Mouse (Mus musculus) urinary bladder, postnatal 25 days (tissue): Measurements from ENCODE around the gene Dhdds.
"Not testable (repeated sequence)": the region's sequence is repeated elsewhere in the genome, so short reads cannot be mapped to it uniquely, and the experiment has no call there.

Experiments
- DNase-seq: peaks from one replicate; pipeline ENCODE4 v3.0.0; 2022; ENCODE audit warnings: low spot score

Dhdds gene

DNA sequence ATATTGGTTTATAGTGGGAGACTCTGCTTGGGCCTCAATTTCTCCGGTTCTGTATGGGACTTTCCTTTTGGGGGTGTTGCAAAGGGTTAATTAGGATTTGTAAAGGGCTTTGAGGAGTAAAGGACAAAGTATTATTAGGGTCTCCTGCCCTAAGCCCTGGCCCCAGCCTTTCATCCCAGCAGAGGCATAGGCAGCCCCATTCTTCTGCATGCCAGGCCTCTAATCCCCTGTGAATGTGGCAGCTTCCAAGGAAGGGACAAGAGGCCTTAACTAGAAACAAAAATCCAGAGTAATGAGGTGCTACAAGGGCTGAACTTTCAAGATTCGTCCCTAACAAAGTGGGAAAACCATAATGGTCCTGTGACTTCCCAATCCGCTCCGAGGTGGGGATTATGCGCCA lies 2.2 kb upstream of the Dhdds start:
- no peak for DNase-seq

GRCm38 (mm10) chr4:134002246-134002645 lies 1.5 kb upstream of the Dhdds start:
- DNase-seq = no peak

DNA sequence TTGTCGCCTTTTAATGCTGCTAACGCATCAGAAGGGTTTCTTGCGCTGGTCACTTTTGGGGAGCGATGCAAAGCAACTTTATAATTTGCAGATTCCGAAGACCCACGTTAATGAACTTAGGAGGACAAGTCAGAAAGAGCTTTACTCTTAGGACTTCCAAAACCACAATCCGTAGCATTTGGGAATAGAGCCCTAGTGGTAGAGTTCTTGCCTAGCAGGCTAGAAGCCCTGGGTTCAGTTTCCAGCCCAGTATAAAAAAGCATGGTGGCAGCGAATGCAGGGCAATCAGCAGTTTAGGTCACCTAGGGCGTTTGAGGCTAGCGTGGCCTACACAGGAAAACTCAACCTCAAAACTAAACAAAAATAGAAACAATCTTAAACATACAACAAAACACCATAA lies 992 bp upstream of the Dhdds start:
- DNase-seq = no peak

GRCm38 (mm10) chr4:133994697-133995096 lies 6.0 kb downstream of the Dhdds start:
- no peak for DNase-seq

DNA sequence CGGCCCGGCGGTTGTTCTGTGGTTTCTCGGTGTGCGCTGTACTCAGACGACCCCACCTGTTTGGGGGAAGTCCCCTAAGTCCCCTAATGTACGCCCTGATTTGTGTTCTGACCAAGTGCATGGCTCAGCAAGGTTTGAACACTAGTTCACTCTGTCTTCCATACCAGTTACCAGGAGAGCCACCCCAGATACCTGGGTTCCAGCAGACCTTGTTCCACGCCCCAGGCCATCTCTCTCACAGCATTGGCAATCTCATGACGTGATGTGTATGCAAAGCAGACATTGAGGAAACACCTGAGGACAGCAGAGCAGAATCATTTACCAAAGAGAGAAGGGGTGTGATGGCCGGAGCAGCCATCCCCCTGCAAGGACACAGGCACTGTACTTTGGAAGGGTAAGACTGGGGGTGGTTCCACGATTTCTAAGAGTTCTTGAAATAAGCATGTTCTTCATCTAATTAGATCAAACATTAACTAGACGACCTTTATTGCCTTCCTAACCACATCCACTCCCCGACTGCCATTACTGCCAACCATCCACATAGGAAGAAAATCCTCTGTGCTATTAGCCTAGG lies 9.5 kb downstream of the Dhdds start:
- DNase-seq = no peak

GRCm38 (mm10) chr4:133990035-133990434 lies 10.7 kb downstream of the Dhdds start:
- DNase-seq = no peak

- not testable (repeated sequence) for DNase-seq
These were observed 12.4 kb downstream of the Dhdds start for GRCm38 (mm10) chr4:133988289-133988688.

- DNase-seq = no peak
These were observed 17.8 kb downstream of the Dhdds start for GRCm38 (mm10) chr4:133982936-133983335.

- DNase-seq = no peak
These were observed 20.2 kb downstream of the Dhdds start for GRCm38 (mm10) chr4:133980496-133980895.

- DNase-seq = no peak
These were observed 22.6 kb downstream of the Dhdds start for GRCm38 (mm10) chr4:133978021-133978711.

DNA sequence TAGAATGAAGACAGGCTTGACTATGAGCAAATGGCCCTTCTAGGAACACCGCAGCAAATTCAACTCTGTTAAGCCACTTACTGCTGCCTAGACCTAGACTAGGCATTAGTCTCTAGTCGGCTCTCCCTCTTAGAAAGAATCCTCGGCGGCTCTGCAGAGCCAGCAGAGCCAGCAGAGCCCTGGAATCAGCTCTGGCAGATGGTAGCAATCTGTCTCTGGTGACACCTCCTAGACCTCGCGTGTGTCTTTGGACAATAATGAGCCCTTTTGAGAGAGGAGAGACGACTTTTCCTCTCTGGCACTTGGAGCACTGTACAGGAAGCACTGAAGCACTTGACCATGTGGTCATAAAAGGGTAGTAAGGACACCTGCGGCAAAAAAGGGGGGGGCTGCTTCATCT lies 29.0 kb downstream of the Dhdds start:
- no peak for DNase-seq

- no peak for DNase-seq
These were observed 29.8 kb downstream of the Dhdds start for GRCm38 (mm10) chr4:133970876-133971275.

DNA sequence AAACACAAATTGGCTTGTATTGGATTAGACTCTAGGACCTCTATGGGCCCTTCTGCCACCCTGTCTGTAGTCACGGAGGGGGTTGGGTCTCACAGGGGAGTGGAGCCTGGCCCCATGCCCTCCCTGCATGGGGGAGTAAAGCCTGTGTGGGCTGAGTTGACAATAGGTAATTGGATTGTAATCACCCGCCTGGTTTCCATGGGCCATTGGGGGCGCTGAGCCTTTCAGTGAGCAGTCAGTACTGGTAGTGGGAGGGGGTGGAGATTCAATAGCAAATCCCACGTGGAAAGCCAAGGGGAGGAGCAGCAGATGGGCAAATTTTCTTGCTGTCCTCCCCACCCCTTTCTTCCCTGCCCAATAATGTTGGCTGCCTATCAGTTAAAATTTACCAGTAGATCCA lies 30.5 kb downstream of the Dhdds start:
- DNase-seq = no peak

DNA sequence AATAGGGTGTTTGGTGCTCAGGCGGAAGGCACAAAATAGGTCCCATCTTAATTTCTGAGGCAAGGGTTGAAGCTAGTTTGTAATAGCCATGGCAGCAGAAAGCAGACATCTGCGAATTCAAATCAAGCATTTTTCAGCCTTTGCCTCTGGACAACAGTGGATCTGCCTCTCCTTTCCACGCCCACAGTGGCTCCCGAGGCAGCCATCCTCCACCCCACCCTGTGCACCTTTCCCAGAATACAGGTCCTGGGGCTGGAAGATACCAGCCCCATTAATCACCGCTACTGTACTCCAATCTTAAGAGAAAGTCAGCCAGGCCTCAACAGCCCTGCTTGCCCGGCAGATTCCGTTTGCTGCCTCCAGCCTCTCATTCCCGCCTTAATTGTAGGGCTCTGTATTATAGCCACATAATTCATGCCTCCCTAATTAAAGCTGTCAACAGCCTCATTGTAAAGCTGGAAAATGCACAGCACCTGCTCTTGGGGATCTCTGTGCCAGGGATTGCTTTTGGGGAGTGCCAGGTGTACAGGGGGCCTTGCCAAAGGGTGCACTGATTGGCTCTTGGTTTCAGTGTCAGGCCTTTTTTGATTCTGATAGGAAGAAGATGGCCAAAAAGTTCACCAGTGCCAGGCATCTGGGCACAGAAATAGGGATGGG lies 31.5 kb downstream of the Dhdds start:
- no peak for DNase-seq

DNA sequence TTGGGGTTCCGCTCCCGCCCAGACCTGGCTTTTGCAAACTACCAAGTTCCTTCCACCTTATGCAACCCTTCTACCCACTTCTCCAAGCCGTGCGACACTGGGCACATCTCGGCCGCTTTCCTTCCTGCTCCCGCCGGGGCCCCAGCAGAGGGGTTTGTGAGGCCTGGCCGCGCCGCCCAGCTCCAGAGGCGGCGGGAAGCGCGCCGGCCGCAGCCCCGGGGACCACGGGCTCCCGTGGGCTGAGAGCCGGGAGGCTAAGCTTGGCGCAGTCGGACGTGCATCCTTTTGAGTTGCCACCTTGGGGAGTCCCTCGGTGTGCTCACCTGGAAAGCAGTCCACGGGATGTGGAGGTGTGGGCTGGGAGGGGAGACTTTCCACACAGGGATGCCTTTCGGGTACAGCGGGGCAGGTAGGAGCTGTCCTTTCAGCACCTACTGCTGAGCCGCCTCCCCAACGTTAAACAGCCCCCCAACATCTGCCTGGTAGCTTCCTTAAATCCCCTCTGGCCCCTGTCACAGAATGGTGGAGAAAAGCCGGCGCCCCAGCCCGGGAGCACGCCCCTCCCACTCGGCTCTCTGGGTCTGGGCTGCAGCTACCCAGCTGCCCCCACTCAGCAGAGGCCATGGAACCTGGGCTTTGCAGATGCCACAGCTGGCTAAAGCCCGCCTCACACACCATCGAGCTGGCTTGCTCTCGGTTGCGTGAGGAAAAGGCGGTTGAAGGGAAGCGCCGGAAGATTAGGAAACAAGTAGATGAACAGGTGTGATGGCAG lies 32.4 kb downstream of the Dhdds start, which contains the start of gene Hmgn2:
Gene Hmgn2, minus strand, starts transcription at position 501 of the 772 bp plus-strand sequence.
- peak; percentile 32 for DNase-seq

- DNase-seq = peak; percentile 77
These were observed 32.9 kb downstream of the Dhdds start for GRCm38 (mm10) chr4:133967866-133968149.

- DNase-seq = peak; percentile 99
These were observed 33.4 kb downstream of the Dhdds start for GRCm38 (mm10) chr4:133967138-133967865.

DNA sequence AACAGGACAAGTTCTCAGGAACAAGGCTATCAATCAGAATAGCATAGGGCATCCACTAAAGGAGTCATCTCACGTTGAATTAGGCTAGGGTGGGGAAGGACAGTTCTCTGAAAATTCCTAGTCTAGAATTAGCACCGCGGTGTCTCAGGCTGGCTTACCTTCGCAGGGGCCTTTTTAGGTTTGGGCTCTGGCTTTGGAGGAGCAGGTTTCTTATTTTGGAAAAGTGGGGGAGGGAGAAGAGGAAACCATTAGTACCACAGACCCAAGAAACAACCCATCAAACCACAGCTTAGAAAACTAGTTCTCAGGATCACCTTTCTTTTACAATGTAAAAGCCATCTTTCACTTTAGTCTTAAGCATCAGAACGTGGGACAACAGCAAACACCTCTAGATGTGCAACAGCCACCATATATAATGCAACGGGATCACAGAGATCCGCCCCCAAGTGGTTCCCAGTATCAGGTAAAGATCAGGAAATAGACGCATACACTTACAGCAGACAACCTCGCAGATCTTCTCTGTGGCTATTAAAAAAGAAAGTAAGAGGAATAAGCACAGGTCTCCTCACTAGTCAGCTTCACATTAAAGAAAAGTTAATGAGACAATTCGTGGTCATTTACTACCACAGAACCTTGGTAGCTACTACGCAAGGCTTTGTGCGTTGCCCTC lies 34.3 kb downstream of the Dhdds start:
- no peak for DNase-seq

GRCm38 (mm10) chr4:133962566-133962965 lies 38.2 kb downstream of the Dhdds start:
- no peak for DNase-seq

GRCm38 (mm10) chr4:133958884-133959283 lies 41.8 kb downstream of the Dhdds start:
- no peak for DNase-seq

- DNase-seq = no peak
These were observed 44.4 kb downstream of the Dhdds start for GRCm38 (mm10) chr4:133956358-133956757.

- no peak for DNase-seq
These were observed 54.0 kb downstream of the Dhdds start for GRCm38 (mm10) chr4:133946736-133947135.
